Mouse (Mus musculus) kidney, adult 8-10 months (tissue): ENCODE measurements around the gene Gm21693.
A peak's percentile ranks its signal among the peaks of the same experiment; 100 is the strongest.
"Not testable (repeated sequence)": the region's sequence is repeated elsewhere in the genome, so short reads cannot be mapped to it uniquely, and the experiment has no call there.

Source experiments
- DNase-seq, 2 experiments: peaks; one replicate each; pipeline ENCODE4 v3.0.0; 2022

Gm21693 gene

GRCm38 (mm10) chrY:3345229-3345628 is at the start of gene Gm21693:
TSS of gene Gm21693 (minus strand) at chrY:3345329.
- DNase-seq: not testable (repeated sequence)

DNA sequence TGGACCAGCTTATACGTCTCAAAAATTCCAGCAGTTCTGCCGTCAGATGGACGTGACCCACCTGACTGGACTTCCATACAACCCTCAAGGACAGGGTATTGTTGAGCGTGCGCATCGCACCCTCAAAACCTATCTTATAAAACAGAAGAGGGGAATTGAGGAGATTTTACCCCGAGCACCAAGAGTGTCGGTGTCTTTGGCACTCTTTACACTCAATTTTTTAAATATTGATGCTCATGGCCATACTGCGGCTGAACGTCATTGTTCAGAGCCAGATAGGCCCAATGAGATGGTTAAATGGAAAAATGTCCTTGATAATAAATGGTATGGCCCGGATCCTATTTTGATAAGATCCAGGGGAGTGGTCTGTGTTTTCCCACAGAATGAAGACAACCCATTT is 4.5 kb downstream of the Gm21693 start:
- peak; percentile 5 to 8 for DNase-seq

- not testable (repeated sequence) for DNase-seq
Observed at GRCm38 (mm10) chrY:3306349-3306748, 38.8 kb downstream of the Gm21693 start, which contains the start of gene Gm21677. TSS of gene Gm21677 (minus strand) at chrY:3306449.
